Mouse (Mus musculus) liver, embryonic 13.5 days (tissue): ENCODE results near the gene Det1. TPM values are rescaled to one million over a fixed set of nuclear protein-coding genes. Genes with fewer than 3 reads are reported as not detected.

ENCODE experiments used
- ATAC-seq: fragments of 200-750 bp; cut with Nextera tagmentation; 2 replicates; pipeline ENCODE4 v1.8.0; 2017; ENCODE audit warnings: low read depth, mild to moderate bottlenecking, moderate number of reproducible peaks, moderate library complexity
- DNase-seq: peaks from one replicate; pipeline ENCODE4 v3.0.0; 2022
- H3K27ac ChIP-seq: fragments of 300-500 bp; sonication (generic); 2 replicates; pipeline ENCODE4 v1.5.1; 2015; ENCODE audit warnings: moderate library complexity, mild to moderate bottlenecking, inconsistent platforms
- H3K27me3 ChIP-seq: fragments of 300-500 bp; sonication (generic); 2 replicates; pipeline ENCODE4 v1.6.1; 2015; ENCODE audit warnings: mild to moderate bottlenecking, inconsistent platforms
- H3K36me3 ChIP-seq: fragments of 300-500 bp; sonication (generic); 2 replicates; pipeline ENCODE4 v1.6.1; 2015; ENCODE audit warnings: mild to moderate bottlenecking, inconsistent platforms
- H3K4me1 ChIP-seq: fragments of 300-500 bp; sonication (generic); replicated peaks from 2 replicates; pipeline ENCODE4 v1.6.1; 2015; ENCODE audit warnings: inconsistent platforms
- H3K4me2 ChIP-seq: fragments of 300-500 bp; sonication (generic); 2 replicates; pipeline ENCODE4 v1.6.1; 2015; ENCODE audit warnings: inconsistent platforms, mild to moderate bottlenecking, moderate library complexity
- H3K4me3 ChIP-seq: fragments of 300-500 bp; sonication (generic); replicated peaks from 2 replicates; pipeline ENCODE4 v1.5.1; 2015; ENCODE audit warnings: mild to moderate bottlenecking, inconsistent platforms
- H3K9ac ChIP-seq: fragments of 300-500 bp; sonication (generic); 2 replicates; pipeline ENCODE4 v1.6.1; 2015; ENCODE audit warnings: mild to moderate bottlenecking, inconsistent platforms
- H3K9me3 ChIP-seq: fragments of 300-500 bp; sonication (generic); replicated peaks from 2 replicates; pipeline ENCODE4 v1.6.1; 2016; ENCODE audit warnings: inconsistent platforms
- WGBS: fragments of 180-500 bp; shearing (Covaris S2); methylation state at CpG from one replicate; pipeline ENCODE4 v1.1.7; 2015; ENCODE audit not compliant: insufficient replicate concordance; 5-methylcytosine and 5-hydroxymethylcytosine counted together
- polyA plus RNA-seq: library from polyadenylated mRNA; unstranded; fragments of >200 nt; fragmentation: Nextera tagmentation; extraction: Ambion mirVana; gene quantifications from 2 replicates; pipeline ENCODE4 v1.2.1, GENCODE M21; 2015

The Det1 gene
- polyA plus RNA-seq, 1 experiment from 2014 or later: 10.1 TPM

GRCm38 (mm10) chr7:78799730-78800496 is 47.1 kb downstream of the Det1 start:
- Histone ChIP-seq H3K9ac (peak overlapping the region; percentile 31), H3K4me2 (peak overlapping the region; percentile 63)
- DNase-seq: peak; percentile 66

GRCm38 (mm10) chr7:78797843-78798455 is 49.1 kb downstream of the Det1 start:
- WGBS: 64% methylated on average over 9 of the region's 9 CpGs
- Histone ChIP-seq H3K9me3 (no peaks in the 10 kb centered on the region), H3K27ac (peak overlapping the region; percentile 20; the same call in 1 of the 2 replicates), H3K4me2 (no peak overlapping the region), H3K27me3 (no peaks in the 10 kb centered on the region), H3K4me3 (no peak overlapping the region), H3K36me3 (peaks cover 6% of the 10 kb centered on the region), H3K4me1 (peaks cover 91% of the 10 kb centered on the region), H3K9ac (no peak overlapping the region)
- DNase-seq (no peak), ATAC-seq (no peak)

More at GRCm38 (mm10) chr7:78799730-78800496, 47.1 kb downstream of the Det1 start:
- H3K9me3 ChIP-seq: no peaks in the 10 kb centered on the region
- 12% methylated on average over 9 of the region's 9 CpGs for WGBS
- peak overlapping the region; percentile 94 for H3K27ac ChIP-seq
- peak overlapping the region; percentile 25 for H3K4me3 ChIP-seq
- no peaks in the 10 kb centered on the region for H3K36me3 ChIP-seq
- peak; percentile 94 for ATAC-seq
- H3K27me3 ChIP-seq: no peaks in the 10 kb centered on the region
- H3K4me1 ChIP-seq: peaks cover 86% of the 10 kb centered on the region

GRCm38 (mm10) chr7:78796624-78797023 is 50.4 kb downstream of the Det1 start:
- ATAC-seq (no peak), DNase-seq (no peak)
- H3K4me2 ChIP-seq: no peak overlapping the region
- H3K36me3 ChIP-seq: peaks cover 19% of the 10 kb centered on the region
- H3K9me3 ChIP-seq: no peaks in the 10 kb centered on the region
- 75% methylated on average over 3 of the region's 3 CpGs for WGBS
- no peak overlapping the region for H3K4me3 ChIP-seq
- H3K27ac ChIP-seq: peak overlapping the region; percentile 65
- H3K4me1 ChIP-seq: peaks cover 87% of the 10 kb centered on the region
- no peaks in the 10 kb centered on the region for H3K27me3 ChIP-seq
- H3K9ac ChIP-seq: 0 out of 2 replicates have a peak overlapping the region, but pooled peaks have one; percentile 13

GRCm38 (mm10) chr7:78794571-78795092 is 52.4 kb downstream of the Det1 start:
- DNase-seq (no peak), ATAC-seq (peak; percentile 42)
- Histone ChIP-seq H3K27ac (peak overlapping the region; percentile 73), H3K9ac (peak overlapping the region; percentile 43), H3K4me2 (no peak overlapping the region), H3K4me3 (no peak overlapping the region), H3K36me3 (peaks cover 38% of the 10 kb centered on the region), H3K9me3 (no peaks in the 10 kb centered on the region), H3K4me1 (peaks cover 67% of the 10 kb centered on the region), H3K27me3 (no peaks in the 10 kb centered on the region)
- 60% methylated on average over 6 of the region's 6 CpGs for WGBS

- peaks cover 44% of the 10 kb centered on the region for H3K36me3 ChIP-seq
- H3K4me2 ChIP-seq: no peak overlapping the region
- ATAC-seq (peak; percentile 8; the same call in 1 of the 2 replicates), DNase-seq (no peak)
- H3K4me1 ChIP-seq: peaks cover 62% of the 10 kb centered on the region
- 53% methylated on average over 13 of the region's 13 CpGs for WGBS
- no peaks in the 10 kb centered on the region for H3K9me3 ChIP-seq
- H3K27me3 ChIP-seq: no peaks in the 10 kb centered on the region
- H3K4me3 ChIP-seq: no peak overlapping the region
- H3K27ac ChIP-seq: peak overlapping the region; percentile 73
- peak overlapping the region; percentile 43 for H3K9ac ChIP-seq
Observed at GRCm38 (mm10) chr7:78793895-78794570, 53.0 kb downstream of the Det1 start.

- WGBS: 78% methylated on average over 15 of the region's 15 CpGs
- H3K4me1 ChIP-seq: peaks cover 49% of the 10 kb centered on the region
- no peak overlapping the region for H3K9ac ChIP-seq
- no peaks in the 10 kb centered on the region for H3K27me3 ChIP-seq
- H3K36me3 ChIP-seq: peaks cover 60% of the 10 kb centered on the region
- H3K9me3 ChIP-seq: no peaks in the 10 kb centered on the region
- DNase-seq (peak; percentile 38), ATAC-seq (peak; percentile 49)
- H3K27ac ChIP-seq: no peak overlapping the region
- H3K4me3 ChIP-seq: no peak overlapping the region
- H3K4me2 ChIP-seq: no peak overlapping the region
Observed at GRCm38 (mm10) chr7:78791359-78792222, 55.5 kb downstream of the Det1 start.

GRCm38 (mm10) chr7:78787793-78788380 is 59.2 kb downstream of the Det1 start:
- Histone ChIP-seq H3K4me1 (peaks cover 29% of the 10 kb centered on the region), H3K4me2 (no peak overlapping the region)
- WGBS: 66% methylated on average over 12 of the region's 12 CpGs

GRCm38 (mm10) chr7:78785906-78786305 is 61.2 kb downstream of the Det1 start:
- 80% methylated on average over 5 of the region's 5 CpGs for WGBS
- no peaks in the 10 kb centered on the region for H3K27me3 ChIP-seq
- H3K27ac ChIP-seq: no peak overlapping the region
- no peak for ATAC-seq
- H3K4me2 ChIP-seq: no peak overlapping the region
- peaks cover 57% of the 10 kb centered on the region for H3K36me3 ChIP-seq
- no peak overlapping the region for H3K9ac ChIP-seq
- peaks cover 42% of the 10 kb centered on the region for H3K4me1 ChIP-seq
- H3K4me3 ChIP-seq: no peak overlapping the region
- DNase-seq: no peak
- H3K9me3 ChIP-seq: no peaks in the 10 kb centered on the region

More at GRCm38 (mm10) chr7:78787793-78788380, 59.2 kb downstream of the Det1 start:
- peaks cover 73% of the 10 kb centered on the region for H3K36me3 ChIP-seq
- H3K9me3 ChIP-seq: no peaks in the 10 kb centered on the region
- peak overlapping the region; percentile 26; the same call in 1 of the 2 replicates for H3K9ac ChIP-seq
- 0 out of 2 replicates have a peak overlapping the region, but pooled peaks have one; percentile 3 for H3K27ac ChIP-seq
- no peaks in the 10 kb centered on the region for H3K27me3 ChIP-seq
- DNase-seq: no peak
- no peak overlapping the region for H3K4me3 ChIP-seq
- ATAC-seq: no peak

GRCm38 (mm10) chr7:78782639-78783581 is 64.2 kb downstream of the Det1 start, which contains the start of the genes Mrps11 and Mrpl46:
Mrps11 (plus strand) TSS chr7:78783119.
Mrpl46 (minus strand) TSS chr7:78783531.
- under 1% methylated on average over 44 of the region's 44 CpGs for WGBS
- DNase-seq: peak; percentile 83
- H3K9me3 ChIP-seq: no peaks in the 10 kb centered on the region
- H3K27ac ChIP-seq: peak within 1 kb of the TSS; percentile 45
- ATAC-seq: peak; percentile 98
- peaks cover 38% of the 10 kb centered on the region for H3K4me1 ChIP-seq
- no peaks in the 10 kb centered on the region for H3K27me3 ChIP-seq
- peak within 1 kb of the TSS; percentile 90 for H3K4me3 ChIP-seq
- H3K9ac ChIP-seq: peak within 1 kb of the TSS; percentile 92
- H3K36me3 ChIP-seq: peaks cover 56% of the 10 kb centered on the region
- H3K4me2 ChIP-seq: peak within 1 kb of the TSS; percentile 87
